Mouse (Mus musculus): Measurements from ENCODE around the gene Cdc25b. TPM values are rescaled to one million over a fixed set of nuclear protein-coding genes. Genes with fewer than 3 reads are reported as not detected.
A peak's percentile ranks its signal among the peaks of the same experiment; 100 is the strongest.

Cdc25b gene
- 12.9 TPM in 2 replicates for polyA plus RNA-seq (2012; rRNA removed)

- Histone ChIP-seq H3K36me3 (ENCODE audit: control insufficient read depth, insufficient read depth, low read length) (no peaks in the 10 kb centered on the region; the same call in 1 of the 2 replicates), H3K27ac (ENCODE audit: insufficient read depth, low read depth, low read length) (peak within 1 kb of the TSS; percentile 76; the same call in 1 of the 2 replicates), H3K27me3 (replicated peaks; ENCODE audit: control insufficient read depth, insufficient read depth, low read length) (no peaks in the 10 kb centered on the region), H3K4me1 (ENCODE audit: control insufficient read depth, insufficient read depth, low read length) (peaks cover 7% of the 10 kb centered on the region; the same call in 1 of the 2 replicates), H3K4me3 (ENCODE audit: insufficient read depth, low read depth, low read length) (peak within 1 kb of the TSS; percentile 71)
- under 1% methylated on average over 42 of the region's 43 CpGs for WGBS
- 0 out of 2 replicates have a peak, but pooled peaks have one; percentile 18 for TF ChIP-seq CTCF (conservative IDR thresholded peaks at IDR 0.05; ENCODE audit: insufficient read depth, insufficient read length, low read depth, low read length)
- no peak for TF ChIP-seq POLR2A (IDR thresholded peaks at IDR 0.05; ENCODE audit: low read depth, low read length)
- DNase-seq: peak; percentile 92
Observed at GRCm38 (mm10) chr2:131186771-131187601, at the start of gene Cdc25b, which contains the start of gene Spef1. Gene Cdc25b, plus strand, starts transcription at chr2:131186949. Gene Spef1, minus strand, starts transcription at chr2:131187282.

- no peak for DNase-seq
- Histone ChIP-seq H3K4me1 (ENCODE audit: control insufficient read depth, insufficient read depth, low read length) (0 out of 2 replicates have a peak, but pooled peaks cover 2% of the 10 kb centered on the region), H3K27me3 (replicated peaks; ENCODE audit: control insufficient read depth, insufficient read depth, low read length) (no peaks in the 10 kb centered on the region), H3K27ac (ENCODE audit: insufficient read depth, low read depth, low read length) (no peak overlapping the region), H3K36me3 (ENCODE audit: control insufficient read depth, insufficient read depth, low read length) (no peaks in the 10 kb centered on the region), H3K4me3 (ENCODE audit: insufficient read depth, low read depth, low read length) (no peak overlapping the region)
- TF ChIP-seq POLR2A (IDR thresholded peaks at IDR 0.05; ENCODE audit: low read depth, low read length): no peak
- no peak for TF ChIP-seq CTCF (conservative IDR thresholded peaks at IDR 0.05; ENCODE audit: insufficient read depth, insufficient read length, low read depth, low read length)
- 85% methylated on average over 4 of the region's 4 CpGs for WGBS
Observed at GRCm38 (mm10) chr2:131138296-131138695, 48.5 kb upstream of the Cdc25b start.

GRCm38 (mm10) chr2:131138760-131139159 lies 48.0 kb upstream of the Cdc25b start:
- H3K36me3 ChIP-seq (ENCODE audit: control insufficient read depth, insufficient read depth, low read length): no peaks in the 10 kb centered on the region
- DNase-seq: no peak
- no peak overlapping the region for H3K27ac ChIP-seq (ENCODE audit: insufficient read depth, low read depth, low read length)
- 0 out of 2 replicates have a peak, but pooled peaks cover 2% of the 10 kb centered on the region for H3K4me1 ChIP-seq (ENCODE audit: control insufficient read depth, insufficient read depth, low read length)
- TF ChIP-seq POLR2A (IDR thresholded peaks at IDR 0.05; ENCODE audit: low read depth, low read length): no peak
- TF ChIP-seq CTCF (conservative IDR thresholded peaks at IDR 0.05; ENCODE audit: insufficient read depth, insufficient read length, low read depth, low read length): no peak
- 90% methylated on average over 7 of the region's 7 CpGs for WGBS
- H3K4me3 ChIP-seq (ENCODE audit: insufficient read depth, low read depth, low read length): no peak overlapping the region
- no peaks in the 10 kb centered on the region for H3K27me3 ChIP-seq (replicated peaks; ENCODE audit: control insufficient read depth, insufficient read depth, low read length)

DNA sequence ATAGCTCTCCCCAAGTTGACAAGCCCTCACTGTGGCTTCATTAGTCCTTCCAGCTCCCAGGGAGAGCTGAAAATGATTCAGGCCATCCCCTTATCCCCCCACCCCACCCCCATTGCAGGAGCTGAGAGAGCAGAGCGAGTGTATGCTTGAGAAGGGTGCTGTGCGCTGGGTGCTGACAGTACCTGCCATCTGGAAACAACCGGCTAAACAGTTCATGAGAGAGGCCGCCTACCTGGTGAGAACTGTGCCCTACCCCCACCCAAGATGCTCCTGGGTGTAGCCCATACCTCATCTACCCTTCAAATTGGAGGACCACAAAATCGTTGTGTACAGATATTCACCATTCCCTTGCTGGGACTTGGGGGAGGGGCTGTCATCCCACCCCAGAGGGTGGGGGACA lies 47.5 kb upstream of the Cdc25b start:
- DNase-seq: no peak
- no peak overlapping the region for H3K27ac ChIP-seq (ENCODE audit: insufficient read depth, low read depth, low read length)
- no peak overlapping the region for H3K4me3 ChIP-seq (ENCODE audit: insufficient read depth, low read depth, low read length)
- H3K27me3 ChIP-seq (replicated peaks; ENCODE audit: control insufficient read depth, insufficient read depth, low read length): no peaks in the 10 kb centered on the region
- H3K4me1 ChIP-seq (ENCODE audit: control insufficient read depth, insufficient read depth, low read length): 0 out of 2 replicates have a peak, but pooled peaks cover 2% of the 10 kb centered on the region
- WGBS: 90% methylated on average over 5 of the region's 5 CpGs
- TF ChIP-seq POLR2A (IDR thresholded peaks at IDR 0.05; ENCODE audit: low read depth, low read length) (no peak), CTCF (conservative IDR thresholded peaks at IDR 0.05; ENCODE audit: insufficient read depth, insufficient read length, low read depth, low read length) (no peak)
- H3K36me3 ChIP-seq (ENCODE audit: control insufficient read depth, insufficient read depth, low read length): no peaks in the 10 kb centered on the region

DNA sequence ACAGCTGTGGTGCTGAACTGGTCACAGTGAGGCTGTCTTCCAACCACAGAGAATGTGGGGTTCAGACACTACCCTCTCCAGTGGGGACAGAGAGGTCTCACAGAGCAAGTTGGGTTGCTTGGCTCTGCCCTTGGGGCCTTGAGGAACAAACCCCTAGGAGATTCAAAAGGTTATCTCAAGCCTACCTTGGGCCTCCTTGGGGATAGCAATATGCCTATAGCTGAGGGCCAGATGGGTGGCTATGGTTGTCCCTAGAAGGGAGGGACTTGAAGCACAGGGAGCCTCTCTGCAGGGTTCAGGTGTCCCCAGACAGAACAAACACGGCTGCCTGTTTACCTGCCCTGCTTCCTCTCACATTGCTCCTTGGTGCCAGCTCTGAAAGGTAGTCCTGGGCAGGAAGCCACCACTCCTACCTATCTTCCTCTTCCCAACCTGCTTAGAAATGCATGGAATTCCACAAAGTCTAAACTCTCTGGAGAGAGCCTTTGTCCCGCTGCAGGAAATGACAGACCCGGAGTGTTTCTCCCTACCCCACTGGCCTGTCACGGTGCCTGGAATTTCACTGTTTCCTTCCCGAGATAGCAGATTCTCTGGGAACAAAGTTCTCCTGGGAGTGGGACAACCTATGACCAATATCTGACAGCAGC lies 46.7 kb upstream of the Cdc25b start:
- WGBS: 18% methylated on average over 5 of the region's 5 CpGs
- Histone ChIP-seq H3K27me3 (replicated peaks; ENCODE audit: control insufficient read depth, insufficient read depth, low read length) (no peaks in the 10 kb centered on the region), H3K27ac (ENCODE audit: insufficient read depth, low read depth, low read length) (peak overlapping the region; percentile 30), H3K36me3 (ENCODE audit: control insufficient read depth, insufficient read depth, low read length) (no peaks in the 10 kb centered on the region), H3K4me3 (ENCODE audit: insufficient read depth, low read depth, low read length) (no peak overlapping the region), H3K4me1 (ENCODE audit: control insufficient read depth, insufficient read depth, low read length) (0 out of 2 replicates have a peak, but pooled peaks cover 2% of the 10 kb centered on the region)
- peak; percentile 67 for DNase-seq
- TF ChIP-seq CTCF (conservative IDR thresholded peaks at IDR 0.05; ENCODE audit: insufficient read depth, insufficient read length, low read depth, low read length) (no peak), POLR2A (IDR thresholded peaks at IDR 0.05; ENCODE audit: low read depth, low read length) (no peak)

- WGBS: 54% methylated on average over 5 of the region's 5 CpGs
- no peak for DNase-seq
Observed at GRCm38 (mm10) chr2:131140533-131140905, 46.2 kb upstream of the Cdc25b start.

More at GRCm38 (mm10) chr2:131140533-131140905, 46.2 kb upstream of the Cdc25b start:
- Histone ChIP-seq H3K4me3 (ENCODE audit: insufficient read depth, low read depth, low read length) (no peak overlapping the region), H3K27me3 (replicated peaks; ENCODE audit: control insufficient read depth, insufficient read depth, low read length) (no peaks in the 10 kb centered on the region), H3K27ac (ENCODE audit: insufficient read depth, low read depth, low read length) (peak overlapping the region; percentile 28; the same call in 1 of the 2 replicates), H3K36me3 (ENCODE audit: control insufficient read depth, insufficient read depth, low read length) (no peaks in the 10 kb centered on the region), H3K4me1 (ENCODE audit: control insufficient read depth, insufficient read depth, low read length) (0 out of 2 replicates have a peak, but pooled peaks cover 2% of the 10 kb centered on the region)
- no peak for TF ChIP-seq CTCF (conservative IDR thresholded peaks at IDR 0.05; ENCODE audit: insufficient read depth, insufficient read length, low read depth, low read length)
- no peak for TF ChIP-seq POLR2A (IDR thresholded peaks at IDR 0.05; ENCODE audit: low read depth, low read length)

Data from kidney, adult 2 months (tissue).